Mouse (Mus musculus): ENCODE measurements around the gene Olfr1420.

- TF ChIP-seq CTCF (conservative IDR thresholded peaks at IDR 0.05; ENCODE audit: low read length) (no peak), POU5F1 (IDR thresholded peaks at IDR 0.05; ENCODE audit: borderline replicate concordance, low read length) (no peak), NANOG (IDR thresholded peaks at IDR 0.05; ENCODE audit: borderline replicate concordance, low read length) (no peak)
These were observed 40.0 kb upstream of the Olfr1420 start for GRCm38 (mm10) chr19:11846333-11846732.
